Mouse (Mus musculus) spleen, adult 10 weeks (tissue): Measurements from ENCODE around the gene Gm8281. TPM values are rescaled to one million over a fixed set of nuclear protein-coding genes. Genes with fewer than 3 reads are reported as not detected.

Experiments
- polyA plus RNA-seq: library from polyadenylated mRNA; stranded (reverse); fragments of 350-450 nt; fragmentation: Illumina TruSeq; extraction: RNeasy Lipid Tissue Mini Kit (QIAGEN cat#74804); gene quantifications from one replicate; pipeline ENCODE4 v1.2.3, GENCODE M21; 2015; ENCODE audit warnings: low replicate concordance; ENCODE audit not compliant: insufficient read depth

Gm8281 gene
- polyA plus RNA-seq = 0.37 TPM

DNA sequence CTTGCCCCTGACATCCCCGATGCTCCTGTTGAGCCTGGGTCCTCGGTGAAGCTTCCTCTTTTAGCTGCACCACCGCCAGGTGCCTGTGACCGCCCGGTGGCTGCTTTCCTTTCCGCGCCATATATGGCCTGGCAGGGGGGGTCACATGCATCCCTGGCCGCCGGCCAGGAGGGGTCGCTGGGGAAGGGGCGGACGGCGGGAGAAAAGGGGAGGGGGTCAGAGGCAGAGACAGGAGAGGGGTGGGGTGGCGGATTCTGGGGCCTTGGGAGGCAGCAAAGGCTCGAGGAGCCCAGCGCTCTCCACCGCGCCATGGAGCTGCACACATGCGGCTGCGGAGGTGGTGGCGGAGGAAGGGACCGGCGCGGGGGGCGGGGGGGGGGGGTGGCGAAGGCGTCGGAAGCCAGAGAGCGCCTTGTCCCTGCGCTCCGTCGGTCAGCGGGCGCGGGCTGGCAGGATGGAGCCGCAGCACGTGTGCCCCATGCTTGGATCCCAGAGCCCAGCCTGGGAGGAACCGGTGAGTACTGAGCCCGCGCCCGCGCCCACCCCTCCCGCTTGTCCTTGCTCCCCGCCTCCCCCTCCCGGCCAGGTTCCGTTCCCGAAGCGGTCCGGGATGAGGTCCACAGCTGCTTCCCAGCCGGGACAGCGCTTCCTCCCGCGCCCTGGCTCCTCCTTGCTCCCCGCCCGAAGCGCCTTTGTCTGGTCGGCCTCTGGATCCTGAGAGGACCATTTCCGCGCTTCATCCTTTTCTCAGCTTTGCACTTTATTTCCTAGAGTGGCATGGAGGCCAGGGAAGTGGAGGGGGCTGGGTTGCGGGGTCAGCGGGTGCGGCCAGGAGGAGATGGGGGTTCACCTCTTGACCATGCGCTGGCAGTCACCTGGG, at the start of gene Gm8281:
Gene Gm8281, plus strand, starts transcription at position 430 of the 880 bp plus-strand sequence.

DNA sequence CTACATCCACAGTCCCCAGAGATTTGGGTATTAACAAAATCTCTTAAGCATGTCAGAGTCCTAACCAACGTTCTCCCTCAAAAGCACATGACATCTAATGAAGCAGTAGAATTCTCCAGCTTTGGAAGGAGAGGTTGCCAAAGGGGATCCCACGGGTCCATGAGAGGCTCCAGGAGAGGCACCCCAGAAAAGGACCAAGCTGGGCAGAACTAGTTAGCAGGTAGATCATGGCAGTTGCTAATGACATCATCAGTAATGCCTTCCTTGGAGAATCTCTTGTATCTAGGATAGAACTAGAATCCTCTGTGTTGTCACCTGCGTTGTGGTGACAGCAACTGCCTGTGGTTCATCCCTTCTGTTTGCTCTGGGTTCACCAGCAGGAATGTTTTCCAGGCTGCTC, 20.5 kb upstream of the Gm8281 start, which contains the start of gene 4930555G01Rik:
Gene 4930555G01Rik, plus strand, starts transcription at position 301 of the 400 bp plus-strand sequence.

GRCm38 (mm10) chr14:5131219-5131618, 60.4 kb downstream of the Gm8281 start, which contains the start of gene Gm8279:
Gene Gm8279 (plus strand): TSS chr14:5131519.

Other genes with a start within 250 kb of the Gm8281 start
- not detected for gene Gm3269, start 232.9 kb upstream of the Gm8281 start, polyA plus RNA-seq
- not detected for gene Gm3264, start 215.5 kb upstream of the Gm8281 start, polyA plus RNA-seq
- gene Gm3278, start 178.6 kb upstream of the Gm8281 start, polyA plus RNA-seq = not detected
- gene Gm8297, start 87.1 kb upstream of the Gm8281 start, polyA plus RNA-seq = not detected
- not detected for gene Gm3298, start 55.1 kb upstream of the Gm8281 start, polyA plus RNA-seq
- not detected for gene 4930555G01Rik, start 20.4 kb upstream of the Gm8281 start, polyA plus RNA-seq
- gene Gm8279, start 60.5 kb downstream of the Gm8281 start, polyA plus RNA-seq = not detected
- gene Gm3317, start 93.5 kb downstream of the Gm8281 start, polyA plus RNA-seq = not detected
- gene Gm8271, start 114.8 kb downstream of the Gm8281 start, polyA plus RNA-seq = not detected
- gene Gm3526, start 189.5 kb downstream of the Gm8281 start, polyA plus RNA-seq = not detected